Mouse (Mus musculus) MEL (cell line): ENCODE data around the gene Ovca2. TPM values are rescaled to one million over a fixed set of nuclear protein-coding genes. Genes with fewer than 3 reads are reported as not detected.
A peak's percentile ranks its signal among the peaks of the same experiment; 100 is the strongest.

Experiments
- DNase-seq: peaks from one replicate; pipeline ENCODE4 v3.0.0; 2011; ENCODE audit warnings: low read depth, low spot score
- H3K27ac ChIP-seq: 2 replicates; pipeline ENCODE4 v1.5.1; 2012; ENCODE audit warnings: low read depth, mild to moderate bottlenecking, control low read depth, low read length, moderate library complexity; ENCODE audit not compliant: control insufficient read depth
- H3K27me3 ChIP-seq, 2 experiments: fragments of 150-350 bp in 1 of 2; sonication (generic) in 1 of 2; 2 replicates each; pipeline ENCODE4 v1.6.1; 2012; ENCODE audit warnings: low read length in 2 of 2, mild to moderate bottlenecking in 2 of 2, improper control_type of control experiment in 1 of 2, moderate library complexity in 1 of 2; ENCODE audit not compliant: insufficient read depth in 2 of 2, control insufficient read depth in 1 of 2
- H3K36me3 ChIP-seq, 2 experiments: 2 replicates each; pipeline ENCODE4 v1.6.1; 2012 to 2014; ENCODE audit warnings: low read length in 2 of 2, improper control_type of control experiment in 1 of 2, inconsistent platforms in 1 of 2, mild to moderate bottlenecking in 1 of 2; ENCODE audit not compliant: insufficient read depth in 2 of 2, control insufficient read depth in 1 of 2
- H3K4me1 ChIP-seq, 2 experiments: fragments of 150-350 bp in 1 of 2; sonication (generic) in 1 of 2; 2 replicates each; pipeline ENCODE4 v1.6.1; 2012; ENCODE audit warnings: low read length in 2 of 2, improper control_type of control experiment in 1 of 2, mild to moderate bottlenecking in 1 of 2; ENCODE audit not compliant: insufficient read depth in 2 of 2, control insufficient read depth in 1 of 2
- H3K4me3 ChIP-seq, 2 experiments: fragments of 150-350 bp in 1 of 2; sonication (generic) in 1 of 2; 2 replicates each; pipeline ENCODE4 v1.5.1; 2012; ENCODE audit warnings: low read depth in 2 of 2, low read length in 2 of 2, mild to moderate bottlenecking in 2 of 2, moderate library complexity in 2 of 2, control low read depth in 1 of 2, improper control_type of control experiment in 1 of 2; ENCODE audit not compliant: control insufficient read depth in 1 of 2, insufficient read depth in 1 of 2
- H3K79me2 ChIP-seq: 2 replicates; pipeline ENCODE4 v1.6.1; 2012; ENCODE audit warnings: mild to moderate bottlenecking, low read length, moderate library complexity; ENCODE audit not compliant: control insufficient read depth, poor library complexity, insufficient read depth
- H3K9ac ChIP-seq: 2 replicates; pipeline ENCODE4 v1.6.1; 2012; ENCODE audit warnings: low read depth, mild to moderate bottlenecking, control low read depth, low read length, moderate library complexity; ENCODE audit not compliant: control insufficient read depth, poor library complexity, severe bottlenecking
- H3K9me3 ChIP-seq: fragments of 150-350 bp; sonication (generic); replicated peaks from 2 replicates; pipeline ENCODE4 v1.6.1; 2012; ENCODE audit warnings: mild to moderate bottlenecking, low read length, improper control_type of control experiment, moderate library complexity; ENCODE audit not compliant: insufficient read depth
- CTCF ChIP-seq, 3 experiments: IDR thresholded peaks in 2 of 3; conservative IDR thresholded peaks in 1 of 3; 2 replicates each; pipeline ENCODE4 v1.5.1; 2011 to 2012; ENCODE audit warnings: low read length in 3 of 3, low read depth in 2 of 3, mild to moderate bottlenecking in 2 of 3, improper control_type of control experiment in 1 of 3, inconsistent platforms in 1 of 3, mixed read lengths in 1 of 3, moderate library complexity in 1 of 3; ENCODE audit not compliant: control insufficient read depth in 1 of 3, insufficient read depth in 1 of 3, poor library complexity in 1 of 3, severe bottlenecking in 1 of 3
- EP300 ChIP-seq, 2 experiments: IDR thresholded peaks; 2 replicates each; pipeline ENCODE4 v1.6.1; 2011; ENCODE audit warnings: improper control_type of control experiment in 2 of 2, low read length in 2 of 2, low read depth in 1 of 2, mild to moderate bottlenecking in 1 of 2
- ETS1 ChIP-seq: IDR thresholded peaks from 2 replicates; pipeline ENCODE4 v1.6.1; 2012; ENCODE audit warnings: low read depth, mild to moderate bottlenecking, inconsistent platforms, low read length, improper control_type of control experiment, moderate library complexity
- GATA1 ChIP-seq: IDR thresholded peaks from 2 replicates; pipeline ENCODE4 v1.6.1; 2011; ENCODE audit warnings: low read depth, low read length, improper control_type of control experiment
- KAT2A ChIP-seq: conservative IDR thresholded peaks from 2 replicates; pipeline ENCODE4 v1.6.1; 2012; ENCODE audit warnings: low read depth, low read length, improper control_type of control experiment, inconsistent platforms
- MAFK ChIP-seq: IDR thresholded peaks from 2 replicates; pipeline ENCODE4 v1.6.1; 2011; ENCODE audit warnings: low read depth, mild to moderate bottlenecking, low read length, improper control_type of control experiment, borderline replicate concordance
- MAX ChIP-seq: IDR thresholded peaks from 2 replicates; pipeline ENCODE4 v1.6.1; 2011; ENCODE audit warnings: low read length, improper control_type of control experiment
- MAZ ChIP-seq: IDR thresholded peaks from 2 replicates; pipeline ENCODE4 v1.6.1; 2012; ENCODE audit warnings: low read depth, mild to moderate bottlenecking, inconsistent platforms, low read length, improper control_type of control experiment
- MXI1 ChIP-seq: IDR thresholded peaks from 2 replicates; pipeline ENCODE4 v1.6.1; 2011; ENCODE audit warnings: mild to moderate bottlenecking, low read depth, low read length, improper control_type of control experiment
- MYB ChIP-seq: IDR thresholded peaks from 2 replicates; pipeline ENCODE4 v1.6.1; 2011; ENCODE audit warnings: mild to moderate bottlenecking, low read depth, low read length, improper control_type of control experiment
- NELFE ChIP-seq: IDR thresholded peaks from 2 replicates; pipeline ENCODE4 v1.6.1; 2011; ENCODE audit warnings: low read depth, low read length, improper control_type of control experiment
- POLR2AphosphoS5 ChIP-seq: IDR thresholded peaks from 2 replicates; pipeline ENCODE4 v1.6.1; 2012; ENCODE audit warnings: low read depth, borderline replicate concordance, mild to moderate bottlenecking, inconsistent platforms, low read length, moderate library complexity, mixed read lengths
- RAD21 ChIP-seq: IDR thresholded peaks from 2 replicates; pipeline ENCODE4 v1.6.1; 2011; ENCODE audit warnings: mild to moderate bottlenecking, low read depth, low read length, improper control_type of control experiment
- RCOR1 ChIP-seq: IDR thresholded peaks from 2 replicates; pipeline ENCODE4 v1.6.1; 2012; ENCODE audit warnings: low read depth, mild to moderate bottlenecking, inconsistent platforms, low read length, improper control_type of control experiment
- SIN3A ChIP-seq: IDR thresholded peaks from 2 replicates; pipeline ENCODE4 v1.6.1; 2012; ENCODE audit warnings: low read length, improper control_type of control experiment, inconsistent platforms
- SMC3 ChIP-seq: IDR thresholded peaks from 2 replicates; pipeline ENCODE4 v1.6.1; 2011; ENCODE audit warnings: low read depth, low read length, improper control_type of control experiment
- TAL1 ChIP-seq: IDR thresholded peaks from 2 replicates; pipeline ENCODE4 v1.6.1; 2012; ENCODE audit warnings: mild to moderate bottlenecking, inconsistent platforms, low read length, moderate library complexity, mixed read lengths
- TCF12 ChIP-seq: IDR thresholded peaks from 2 replicates; pipeline ENCODE4 v1.6.1; 2014; ENCODE audit warnings: low read depth, mild to moderate bottlenecking, inconsistent platforms, low read length, improper control_type of control experiment, moderate library complexity
- UBTF ChIP-seq: IDR thresholded peaks from 2 replicates; pipeline ENCODE4 v1.6.1; 2012; ENCODE audit warnings: low read depth, mild to moderate bottlenecking, inconsistent platforms, low read length, improper control_type of control experiment, moderate library complexity, borderline replicate concordance; ENCODE audit not compliant: insufficient read depth
- USF1 ChIP-seq: IDR thresholded peaks from 2 replicates; pipeline ENCODE4 v1.6.1; 2014; ENCODE audit warnings: low read depth, mild to moderate bottlenecking, inconsistent platforms, low read length, improper control_type of control experiment, moderate library complexity
- ZC3H11A ChIP-seq: IDR thresholded peaks from 2 replicates; pipeline ENCODE4 v1.6.1; 2012; ENCODE audit warnings: low read depth, mild to moderate bottlenecking, inconsistent platforms, low read length, improper control_type of control experiment
- ZMIZ1 ChIP-seq: IDR thresholded peaks from 2 replicates; pipeline ENCODE4 v1.6.1; 2012; ENCODE audit warnings: low read depth, mild to moderate bottlenecking, inconsistent platforms, low read length, improper control_type of control experiment, moderate library complexity
- ZNF384 ChIP-seq: IDR thresholded peaks from 2 replicates; pipeline ENCODE4 v1.6.1; 2012; ENCODE audit warnings: low read depth, mild to moderate bottlenecking, inconsistent platforms, low read length, improper control_type of control experiment
- polyA plus RNA-seq, 2 experiments: library from polyadenylated mRNA; stranded (reverse) in 1 of 2; unstranded in 1 of 2; fragments of >175 nt in 1 of 2; fragments of >200 nt in 1 of 2; gene quantifications; 2 replicates each; pipeline versions ENCODE4 v1.2.1 to v1.2.4; 2012; ENCODE audit warnings: low replicate concordance in 2 of 2, low read depth in 1 of 2; ENCODE audit not compliant: insufficient read length in 2 of 2, insufficient read depth in 1 of 2, missing spikeins in 1 of 2
- total RNA-seq: library from RNA; depleted of rRNA; stranded (reverse); fragments of 300-350 nt; gene quantifications from 2 replicates; pipeline ENCODE4 v1.2.3, GENCODE M21; 2012

The Ovca2 gene
- total and polyA plus RNA-seq, 3 experiments: 23.1 to 33.1 TPM; not detected in 1

DNA sequence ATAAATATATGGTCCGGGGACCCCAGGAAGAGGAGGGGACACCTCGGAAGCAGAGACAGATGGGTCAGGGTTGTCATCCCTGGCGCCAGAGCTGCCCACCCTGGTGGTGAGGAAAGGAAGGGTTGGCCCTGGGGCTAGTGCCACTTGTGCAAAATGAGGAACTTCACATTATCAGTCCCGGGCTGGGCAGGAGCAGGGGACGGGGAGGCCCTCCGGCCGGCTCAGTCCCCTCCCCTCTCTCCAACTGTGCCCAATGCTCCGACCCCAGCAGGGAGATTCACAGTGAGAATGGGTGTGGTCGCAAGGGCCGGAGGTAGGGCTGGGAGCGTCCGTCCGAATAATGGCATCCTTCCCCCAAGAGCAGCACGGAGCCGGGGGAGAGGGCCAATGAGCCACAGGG lies 13.9 kb downstream of the Ovca2 start:
- H3K79me2 ChIP-seq: peaks cover 30% of the 10 kb centered on the region
- H3K4me1 ChIP-seq: peaks cover 0 to 22% of the 10 kb centered on the region in 2 experiments; a peak in 2 of 4 replicates
- H3K4me3 ChIP-seq: no peak overlapping the region
- TF ChIP-seq TCF12 (0 out of 2 replicates have a peak, but pooled peaks have one; percentile 21), GATA1 (peak; percentile 59; the same call in 1 of the 2 replicates), UBTF (0 out of 2 replicates have a peak, but pooled peaks have one; percentile 8), MAZ (peak; percentile 82; the same call in 1 of the 2 replicates), RAD21 (no peak; the same call in none of the 2 replicates), RCOR1 (0 out of 2 replicates have a peak, but pooled peaks have one; percentile 36), ETS1 (no peak), TAL1 (no peak), MYB (no peak), NELFE (no peak), USF1 (no peak), KAT2A (no peak), ZNF384 (no peak), SIN3A (peak; percentile 43; the same call in 1 of the 2 replicates), SMC3 (peak; percentile 56), MAX (0 out of 2 replicates have a peak, but pooled peaks have one; percentile 24), ZMIZ1 (no peak), ZC3H11A (no peak), CTCF (IDR thresholded peaks at IDR 0.05 in 2 of 3, conservative IDR thresholded peaks at IDR 0.05 in 1 of 3; ENCODE audit: control insufficient read depth in 1 of 3, insufficient read depth in 1 of 3, low read depth in 2 of 3, low read length in 3 of 3, poor library complexity in 1 of 3, severe bottlenecking in 1 of 3) (peak; percentile 41 to 47 (median 43)), MXI1 (no peak), EP300 (IDR thresholded peaks at IDR 0.05; ENCODE audit: low read depth in 1 of 2, low read length in 2 of 2) (peak in 1 of 2 experiments; percentile 72; a peak in 3 of 4 replicates), POLR2AphosphoS5 (no peak), MAFK (no peak)
- TF ChIP-seq, all 39 proteins: peak for 10
- DNase-seq: peak; percentile 85
- H3K9ac ChIP-seq: no peak overlapping the region
- H3K27ac ChIP-seq: peak overlapping the region; percentile 41
- H3K9me3 ChIP-seq: no peaks in the 10 kb centered on the region
- no peaks in the 10 kb centered on the region for H3K27me3 ChIP-seq
- H3K36me3 ChIP-seq: peaks cover 0 to 15% of the 10 kb centered on the region in 2 experiments; a peak in 2 of 4 replicates
